Mouse (Mus musculus): Measurements from ENCODE around the gene Spata21. TPM values are rescaled to one million over a fixed set of nuclear protein-coding genes. Genes with fewer than 3 reads are reported as not detected.

Spata21 gene
- polyA plus RNA-seq, 1 experiment = not detected

- no peak overlapping the region for H3K4me3 ChIP-seq (ENCODE audit: insufficient read depth, poor library complexity, severe bottlenecking)
- H3K79me3 ChIP-seq (ENCODE audit: low read depth) = peaks cover 34% of the 10 kb centered on the region
- no peaks in the 10 kb centered on the region for H3K27me3 ChIP-seq (ENCODE audit: control insufficient read depth, insufficient read depth, insufficient read length)
- no peaks in the 10 kb centered on the region for H3K36me3 ChIP-seq (ENCODE audit: control insufficient read depth, insufficient read depth)
- no peak for TF ChIP-seq CEBPB (IDR thresholded peaks at IDR 0.05; ENCODE audit: low read depth)
- no peak for TF ChIP-seq MAX (IDR thresholded peaks at IDR 0.05)
- no peak for TF ChIP-seq MYOG (IDR thresholded peaks at IDR 0.05; ENCODE audit: control insufficient read depth, extremely low read depth, insufficient read length)
- no peak for TF ChIP-seq USF1 (IDR thresholded peaks at IDR 0.05; ENCODE audit: low read depth)
- TF ChIP-seq FOSL1 (IDR thresholded peaks at IDR 0.05; ENCODE audit: insufficient read depth, low read length, poor library complexity, severe bottlenecking) = no peak
- no peak for TF ChIP-seq CTCF (IDR thresholded peaks at IDR 0.05; ENCODE audit: control insufficient read depth, insufficient read depth, insufficient read length)
- TF ChIP-seq MYOD1 (IDR thresholded peaks at IDR 0.05; ENCODE audit: control insufficient read depth, insufficient read length, low read depth) = no peak
- no peak overlapping the region for H3ac ChIP-seq (ENCODE audit: control insufficient read depth, insufficient read length, low read depth)
- peaks cover 38% of the 10 kb centered on the region for H3K79me2 ChIP-seq (ENCODE audit: control insufficient read depth, insufficient read depth)
Measured at GRCm38 (mm10) chr4:141146491-141147033, 58.4 kb downstream of the Spata21 start.

GRCm38 (mm10) chr4:141147112-141148008 lies 59.2 kb downstream of the Spata21 start, which contains the start of gene Fbxo42:
Gene Fbxo42, plus strand, starts transcription at chr4:141147913.
- peaks cover 46% of the 10 kb centered on the region for H3K79me2 ChIP-seq (ENCODE audit: control insufficient read depth, insufficient read depth)
- H3ac ChIP-seq (ENCODE audit: control insufficient read depth, insufficient read length, low read depth) = peak within 1 kb of the TSS; percentile 98
- peak; percentile 56 for TF ChIP-seq CEBPB (IDR thresholded peaks at IDR 0.05; ENCODE audit: low read depth)
- no peak for TF ChIP-seq MYOG (IDR thresholded peaks at IDR 0.05; ENCODE audit: control insufficient read depth, extremely low read depth, insufficient read length)
- TF ChIP-seq MYOD1 (IDR thresholded peaks at IDR 0.05; ENCODE audit: control insufficient read depth, insufficient read length, low read depth) = no peak
- peak; percentile 73 for TF ChIP-seq MAX (IDR thresholded peaks at IDR 0.05)
- no peak for TF ChIP-seq USF1 (IDR thresholded peaks at IDR 0.05; ENCODE audit: low read depth)
- TF ChIP-seq CTCF (IDR thresholded peaks at IDR 0.05; ENCODE audit: control insufficient read depth, insufficient read depth, insufficient read length) = peak; percentile 92
- TF ChIP-seq FOSL1 (IDR thresholded peaks at IDR 0.05; ENCODE audit: insufficient read depth, low read length, poor library complexity, severe bottlenecking) = no peak
- no peaks in the 10 kb centered on the region for H3K27me3 ChIP-seq (ENCODE audit: control insufficient read depth, insufficient read depth, insufficient read length)
- H3K79me3 ChIP-seq (ENCODE audit: low read depth) = peaks cover 42% of the 10 kb centered on the region
- peak within 1 kb of the TSS; percentile 84 for H3K4me3 ChIP-seq (ENCODE audit: insufficient read depth, poor library complexity, severe bottlenecking)
- H3K36me3 ChIP-seq (ENCODE audit: control insufficient read depth, insufficient read depth) = no peaks in the 10 kb centered on the region

- Histone ChIP-seq H3K79me2 (ENCODE audit: control insufficient read depth, insufficient read depth) (peaks cover 54% of the 10 kb centered on the region), H3K4me3 (ENCODE audit: insufficient read depth, poor library complexity, severe bottlenecking) (peak overlapping the region; percentile 84), H3K79me3 (ENCODE audit: low read depth) (peaks cover 50% of the 10 kb centered on the region), H3ac (ENCODE audit: control insufficient read depth, insufficient read length, low read depth) (peak overlapping the region; percentile 98), H3K36me3 (ENCODE audit: control insufficient read depth, insufficient read depth) (no peaks in the 10 kb centered on the region), H3K27me3 (ENCODE audit: control insufficient read depth, insufficient read depth, insufficient read length) (no peaks in the 10 kb centered on the region)
- TF ChIP-seq MYOG (IDR thresholded peaks at IDR 0.05; ENCODE audit: control insufficient read depth, extremely low read depth, insufficient read length) = no peak
- TF ChIP-seq MAX (IDR thresholded peaks at IDR 0.05) = no peak
- TF ChIP-seq FOSL1 (IDR thresholded peaks at IDR 0.05; ENCODE audit: insufficient read depth, low read length, poor library complexity, severe bottlenecking) = no peak
- no peak for TF ChIP-seq CEBPB (IDR thresholded peaks at IDR 0.05; ENCODE audit: low read depth)
- TF ChIP-seq MYOD1 (IDR thresholded peaks at IDR 0.05; ENCODE audit: control insufficient read depth, insufficient read length, low read depth) = no peak
- TF ChIP-seq CTCF (IDR thresholded peaks at IDR 0.05; ENCODE audit: control insufficient read depth, insufficient read depth, insufficient read length) = no peak
- no peak for TF ChIP-seq USF1 (IDR thresholded peaks at IDR 0.05; ENCODE audit: low read depth)
Measured at GRCm38 (mm10) chr4:141148009-141148801, 60.1 kb downstream of the Spata21 start.

- TF ChIP-seq CEBPB (IDR thresholded peaks at IDR 0.05; ENCODE audit: low read depth) (no peak), MAX (IDR thresholded peaks at IDR 0.05) (no peak), FOSL1 (IDR thresholded peaks at IDR 0.05; ENCODE audit: insufficient read depth, low read length, poor library complexity, severe bottlenecking) (no peak), MYOD1 (IDR thresholded peaks at IDR 0.05; ENCODE audit: control insufficient read depth, insufficient read length, low read depth) (no peak), CTCF (IDR thresholded peaks at IDR 0.05; ENCODE audit: control insufficient read depth, insufficient read depth, insufficient read length) (no peak), USF1 (IDR thresholded peaks at IDR 0.05; ENCODE audit: low read depth) (no peak), MYOG (IDR thresholded peaks at IDR 0.05; ENCODE audit: control insufficient read depth, extremely low read depth, insufficient read length) (no peak)
- no peaks in the 10 kb centered on the region for H3K27me3 ChIP-seq (ENCODE audit: control insufficient read depth, insufficient read depth, insufficient read length)
- no peaks in the 10 kb centered on the region for H3K36me3 ChIP-seq (ENCODE audit: control insufficient read depth, insufficient read depth)
- peaks cover 63% of the 10 kb centered on the region for H3K79me2 ChIP-seq (ENCODE audit: control insufficient read depth, insufficient read depth)
- H3ac ChIP-seq (ENCODE audit: control insufficient read depth, insufficient read length, low read depth) = peak overlapping the region; percentile 40
- H3K4me3 ChIP-seq (ENCODE audit: insufficient read depth, poor library complexity, severe bottlenecking) = peak overlapping the region; percentile 84
- peaks cover 57% of the 10 kb centered on the region for H3K79me3 ChIP-seq (ENCODE audit: low read depth)
Measured at GRCm38 (mm10) chr4:141149116-141149515, 61.0 kb downstream of the Spata21 start.

GRCm38 (mm10) chr4:141157485-141157884 lies 69.4 kb downstream of the Spata21 start:
- no peaks in the 10 kb centered on the region for H3K27me3 ChIP-seq (ENCODE audit: control insufficient read depth, insufficient read depth, insufficient read length)

More at GRCm38 (mm10) chr4:141157485-141157884, 69.4 kb downstream of the Spata21 start:
- TF ChIP-seq CTCF (IDR thresholded peaks at IDR 0.05; ENCODE audit: control insufficient read depth, insufficient read depth, insufficient read length) = no peak
- TF ChIP-seq MAX (IDR thresholded peaks at IDR 0.05) = no peak
- TF ChIP-seq USF1 (IDR thresholded peaks at IDR 0.05; ENCODE audit: low read depth) = no peak
- TF ChIP-seq MYOG (IDR thresholded peaks at IDR 0.05; ENCODE audit: control insufficient read depth, extremely low read depth, insufficient read length) = no peak
- no peak for TF ChIP-seq MYOD1 (IDR thresholded peaks at IDR 0.05; ENCODE audit: control insufficient read depth, insufficient read length, low read depth)
- TF ChIP-seq FOSL1 (IDR thresholded peaks at IDR 0.05; ENCODE audit: insufficient read depth, low read length, poor library complexity, severe bottlenecking) = no peak
- TF ChIP-seq CEBPB (IDR thresholded peaks at IDR 0.05; ENCODE audit: low read depth) = no peak
- H3K36me3 ChIP-seq (ENCODE audit: control insufficient read depth, insufficient read depth) = no peaks in the 10 kb centered on the region
- H3K79me3 ChIP-seq (ENCODE audit: low read depth) = peaks cover 82% of the 10 kb centered on the region
- H3K79me2 ChIP-seq (ENCODE audit: control insufficient read depth, insufficient read depth) = peaks cover 100% of the 10 kb centered on the region
- H3K4me3 ChIP-seq (ENCODE audit: insufficient read depth, poor library complexity, severe bottlenecking) = no peak overlapping the region
- no peak overlapping the region for H3ac ChIP-seq (ENCODE audit: control insufficient read depth, insufficient read length, low read depth)

Measured in C2C12 (cell line).